Mouse (Mus musculus) liver, embryonic 12.5 days (tissue): ENCODE measurements around the gene Tgfbi. TPM values are rescaled to one million over a fixed set of nuclear protein-coding genes. Genes with fewer than 3 reads are reported as not detected.
A peak's percentile ranks its signal among the peaks of the same experiment; 100 is the strongest.

Experiments used
- ATAC-seq: fragments of 200-750 bp; cut with Nextera tagmentation; 2 replicates; pipeline ENCODE4 v1.8.0; 2017; ENCODE audit warnings: moderate number of reproducible peaks, mild to moderate bottlenecking, moderate library complexity
- H3K27ac ChIP-seq: fragments of 300-500 bp; sonication (generic); 2 replicates; pipeline ENCODE4 v1.5.1; 2016; ENCODE audit warnings: mild to moderate bottlenecking
- H3K27me3 ChIP-seq: fragments of 300-500 bp; sonication (generic); replicated peaks from 2 replicates; pipeline ENCODE4 v1.6.1; 2016; ENCODE audit warnings: mild to moderate bottlenecking, moderate library complexity
- H3K36me3 ChIP-seq: fragments of 300-500 bp; sonication (generic); 2 replicates; pipeline ENCODE4 v1.6.1; 2016; ENCODE audit warnings: mild to moderate bottlenecking, moderate library complexity
- H3K4me1 ChIP-seq: fragments of 300-500 bp; sonication (generic); 2 replicates; pipeline ENCODE4 v1.6.1; 2016
- H3K4me2 ChIP-seq: fragments of 300-500 bp; sonication (generic); 2 replicates; pipeline ENCODE4 v1.6.1; 2016; ENCODE audit warnings: mild to moderate bottlenecking, moderate library complexity
- H3K4me3 ChIP-seq: fragments of 300-500 bp; sonication (generic); 2 replicates; pipeline ENCODE4 v1.5.1; 2016; ENCODE audit warnings: mild to moderate bottlenecking, moderate library complexity
- H3K9ac ChIP-seq: fragments of 300-500 bp; sonication (generic); 2 replicates; pipeline ENCODE4 v1.6.1; 2016; ENCODE audit warnings: mild to moderate bottlenecking, moderate library complexity
- H3K9me3 ChIP-seq: fragments of 300-500 bp; sonication (generic); replicated peaks from 2 replicates; pipeline ENCODE4 v1.6.1; 2016; ENCODE audit warnings: mild to moderate bottlenecking, moderate library complexity
- WGBS: fragments of 180-500 bp; shearing (Covaris S2); methylation state at CpG from one replicate; pipeline ENCODE4 v1.1.7; 2016; ENCODE audit not compliant: insufficient replicate concordance; 5-methylcytosine and 5-hydroxymethylcytosine counted together
- polyA plus RNA-seq: library from polyadenylated mRNA; unstranded; fragments of >200 nt; fragmentation: Nextera tagmentation; extraction: Ambion mirVana; gene quantifications from 2 replicates; pipeline ENCODE4 v1.2.1, GENCODE M21; 2016

Gene Tgfbi
- polyA plus RNA-seq = 13.4 and 14.0 TPM in 2 replicates

DNA sequence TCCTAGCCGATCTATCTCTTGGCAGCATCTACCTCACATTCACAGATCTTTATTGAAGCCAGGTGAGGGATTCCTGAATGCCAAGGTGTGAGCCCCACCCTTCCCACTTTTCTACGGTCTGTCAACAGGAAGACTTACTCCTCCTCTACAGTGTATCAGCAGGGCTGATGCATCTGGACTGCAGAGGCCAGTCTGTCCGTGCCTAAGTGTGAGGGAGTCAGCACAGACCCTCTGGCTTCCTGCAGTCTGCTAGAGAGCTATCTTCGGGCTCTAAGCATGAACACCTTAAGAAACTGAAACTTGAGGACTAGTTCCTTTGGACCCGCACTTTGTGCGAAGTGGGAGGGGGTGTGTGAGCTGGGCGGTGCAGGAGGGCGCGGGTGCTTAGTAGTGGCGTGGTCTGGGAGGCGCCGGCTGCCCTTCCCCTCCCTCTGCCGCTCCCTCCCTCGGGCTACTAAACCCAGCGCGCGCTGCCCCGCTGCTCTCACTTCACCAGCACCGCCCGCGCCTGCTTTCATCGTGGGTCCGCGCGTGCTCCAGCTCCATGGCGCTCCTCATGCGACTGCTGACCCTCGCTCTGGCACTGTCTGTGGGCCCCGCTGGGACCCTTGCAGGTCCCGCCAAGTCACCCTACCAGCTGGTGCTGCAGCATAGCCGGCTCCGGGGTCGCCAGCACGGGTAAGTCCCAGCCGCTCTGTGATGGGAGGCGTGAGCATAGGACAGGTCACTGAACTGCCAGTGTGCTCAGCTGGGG, at the start of gene Tgfbi:
Tgfbi (plus strand) TSS at position 421 of the 754 bp plus-strand sequence.
- Histone ChIP-seq H3K36me3 (no peaks in the 10 kb centered on the region), H3K9me3 (no peaks in the 10 kb centered on the region), H3K27me3 (peaks cover 55% of the 10 kb centered on the region), H3K4me2 (peak within 1 kb of the TSS; percentile 69), H3K4me3 (peak within 1 kb of the TSS; percentile 51), H3K9ac (0 out of 2 replicates have a peak within 1 kb of the TSS, but pooled peaks have one; percentile 22), H3K27ac (no peak within 1 kb of the TSS), H3K4me1 (peaks cover 42% of the 10 kb centered on the region)
- WGBS = 3% methylated on average over 33 of the region's 36 CpGs
- 0 out of 2 replicates have a peak, but pooled peaks have one; percentile 48 for ATAC-seq

DNA sequence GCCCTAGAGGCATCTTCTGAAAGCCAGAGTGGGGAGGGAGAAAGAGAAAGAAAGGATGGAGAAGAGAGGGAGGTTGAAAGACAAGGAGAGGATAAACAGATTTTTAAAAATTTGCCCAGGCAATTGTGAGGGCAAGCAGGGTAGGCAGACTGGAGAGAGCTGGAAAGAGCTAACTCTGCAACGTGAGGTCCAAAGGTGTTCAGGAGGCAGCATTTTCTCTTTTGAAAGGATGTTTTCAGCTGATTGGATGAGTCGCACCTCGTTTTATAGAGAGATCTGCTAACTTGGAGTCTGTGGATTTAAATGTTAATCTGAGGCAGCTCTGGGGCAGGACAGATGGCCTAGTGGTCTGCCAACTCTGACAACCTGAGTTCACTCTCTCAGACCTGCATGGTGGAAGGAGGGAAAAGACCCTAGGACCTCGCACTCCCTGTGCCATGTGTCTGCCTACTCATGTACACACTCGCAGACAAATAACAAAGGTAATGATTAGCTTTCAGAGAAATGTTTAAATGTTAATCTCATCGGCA, 49.4 kb upstream of the Tgfbi start:
- no peak overlapping the region for H3K9ac ChIP-seq
- no peaks in the 10 kb centered on the region for H3K36me3 ChIP-seq
- H3K27ac ChIP-seq = no peak overlapping the region
- no peaks in the 10 kb centered on the region for H3K4me1 ChIP-seq
- H3K9me3 ChIP-seq = no peaks in the 10 kb centered on the region
- H3K4me2 ChIP-seq = no peak overlapping the region
- no peaks in the 10 kb centered on the region for H3K27me3 ChIP-seq
- ATAC-seq = no peak
- WGBS = 66% methylated on average over 6 of the region's 6 CpGs
- no peak overlapping the region for H3K4me3 ChIP-seq

GRCm38 (mm10) chr13:56561129-56561528, 48.2 kb upstream of the Tgfbi start:
- 0 out of 2 replicates have a peak, but pooled peaks have one; percentile 40 for ATAC-seq

DNA sequence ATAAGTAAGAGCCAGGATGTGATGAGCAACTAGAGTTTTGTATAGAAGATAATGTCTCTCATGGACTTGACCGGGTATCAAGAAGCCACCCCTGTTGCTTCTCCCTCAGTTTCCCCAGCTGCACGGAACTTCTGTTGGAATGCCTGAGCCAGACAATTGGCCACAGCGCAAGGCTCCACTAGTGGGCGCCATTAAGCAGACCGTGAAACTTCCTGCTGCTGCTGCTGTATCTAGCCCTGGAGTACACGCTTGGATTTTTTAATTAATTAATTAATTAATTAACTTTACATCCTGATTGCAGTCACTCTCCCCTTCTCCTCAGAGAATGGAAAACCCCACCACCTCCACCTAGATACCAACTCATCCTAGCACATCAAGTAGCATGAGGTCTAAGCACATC, 46.2 kb upstream of the Tgfbi start:
- H3K4me2 ChIP-seq = no peak overlapping the region
- H3K9me3 ChIP-seq = no peaks in the 10 kb centered on the region
- ATAC-seq = no peak
- no peak overlapping the region for H3K27ac ChIP-seq
- no peaks in the 10 kb centered on the region for H3K36me3 ChIP-seq
- no peak overlapping the region for H3K4me3 ChIP-seq
- no peak overlapping the region for H3K9ac ChIP-seq
- no peaks in the 10 kb centered on the region for H3K4me1 ChIP-seq
- 31% methylated on average over 6 of the region's 6 CpGs for WGBS
- H3K27me3 ChIP-seq = no peaks in the 10 kb centered on the region

More at GRCm38 (mm10) chr13:56561129-56561528, 48.2 kb upstream of the Tgfbi start:
- Histone ChIP-seq H3K9me3 (no peaks in the 10 kb centered on the region), H3K4me1 (no peaks in the 10 kb centered on the region), H3K36me3 (no peaks in the 10 kb centered on the region), H3K27me3 (no peaks in the 10 kb centered on the region), H3K27ac (no peak overlapping the region), H3K9ac (no peak overlapping the region), H3K4me2 (no peak overlapping the region), H3K4me3 (no peak overlapping the region)
- 60% methylated on average over 8 of the region's 8 CpGs for WGBS

- no peaks in the 10 kb centered on the region for H3K9me3 ChIP-seq
- ATAC-seq = no peak
- 74% methylated on average over 10 of the region's 10 CpGs for WGBS
- no peaks in the 10 kb centered on the region for H3K36me3 ChIP-seq
- no peaks in the 10 kb centered on the region for H3K27me3 ChIP-seq
- H3K4me2 ChIP-seq = no peak overlapping the region
- no peak overlapping the region for H3K4me3 ChIP-seq
- no peak overlapping the region for H3K9ac ChIP-seq
- no peak overlapping the region for H3K27ac ChIP-seq
- H3K4me1 ChIP-seq = no peaks in the 10 kb centered on the region
Measured at GRCm38 (mm10) chr13:56566336-56566735, 43.0 kb upstream of the Tgfbi start.

- Histone ChIP-seq H3K9me3 (no peaks in the 10 kb centered on the region), H3K27ac (no peak overlapping the region), H3K36me3 (no peaks in the 10 kb centered on the region), H3K4me1 (no peaks in the 10 kb centered on the region), H3K4me3 (no peak overlapping the region), H3K9ac (no peak overlapping the region), H3K27me3 (no peaks in the 10 kb centered on the region; the same call in 1 of the 2 replicates), H3K4me2 (no peak overlapping the region)
- no peak for ATAC-seq
- WGBS = 75% methylated on average over 8 of the region's 8 CpGs
Measured at GRCm38 (mm10) chr13:56571645-56572044, 37.7 kb upstream of the Tgfbi start.

DNA sequence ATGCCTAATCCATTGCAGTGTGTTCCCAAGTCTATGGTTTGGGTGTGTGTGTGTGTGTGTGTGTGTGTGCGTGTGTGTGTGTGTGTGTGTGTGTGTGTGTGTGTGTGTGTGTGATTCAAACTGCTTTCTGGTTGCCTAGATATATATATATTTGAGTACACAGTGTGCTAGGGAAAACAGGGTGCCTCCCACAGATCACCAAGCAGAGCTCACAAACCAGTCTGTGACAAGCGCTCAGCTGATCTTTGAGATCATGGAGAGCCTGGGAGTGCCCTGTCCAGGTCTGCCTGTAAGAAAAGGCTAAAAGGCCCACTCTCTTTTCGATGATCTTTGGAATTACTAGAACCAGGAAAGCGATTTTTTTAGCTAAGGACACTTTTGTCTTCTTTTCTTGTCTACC, 34.2 kb upstream of the Tgfbi start:
- Histone ChIP-seq H3K36me3 (no peaks in the 10 kb centered on the region), H3K27me3 (no peaks in the 10 kb centered on the region; the same call in 1 of the 2 replicates), H3K4me3 (no peak overlapping the region), H3K9ac (no peak overlapping the region), H3K27ac (no peak overlapping the region), H3K9me3 (no peaks in the 10 kb centered on the region), H3K4me1 (no peaks in the 10 kb centered on the region), H3K4me2 (no peak overlapping the region)
- no peak for ATAC-seq
- WGBS = 58% methylated on average over 4 of the region's 4 CpGs

- no peak overlapping the region for H3K4me2 ChIP-seq
- no peaks in the 10 kb centered on the region for H3K36me3 ChIP-seq
- ATAC-seq = no peak
- no peak overlapping the region for H3K27ac ChIP-seq
- no peaks in the 10 kb centered on the region for H3K9me3 ChIP-seq
- no peaks in the 10 kb centered on the region; the same call in 1 of the 2 replicates for H3K27me3 ChIP-seq
- no peaks in the 10 kb centered on the region for H3K4me1 ChIP-seq
- no peak overlapping the region for H3K4me3 ChIP-seq
- H3K9ac ChIP-seq = no peak overlapping the region
- WGBS = 46% methylated on average over 12 of the region's 12 CpGs
Measured at GRCm38 (mm10) chr13:56575701-56576321, 33.5 kb upstream of the Tgfbi start.

DNA sequence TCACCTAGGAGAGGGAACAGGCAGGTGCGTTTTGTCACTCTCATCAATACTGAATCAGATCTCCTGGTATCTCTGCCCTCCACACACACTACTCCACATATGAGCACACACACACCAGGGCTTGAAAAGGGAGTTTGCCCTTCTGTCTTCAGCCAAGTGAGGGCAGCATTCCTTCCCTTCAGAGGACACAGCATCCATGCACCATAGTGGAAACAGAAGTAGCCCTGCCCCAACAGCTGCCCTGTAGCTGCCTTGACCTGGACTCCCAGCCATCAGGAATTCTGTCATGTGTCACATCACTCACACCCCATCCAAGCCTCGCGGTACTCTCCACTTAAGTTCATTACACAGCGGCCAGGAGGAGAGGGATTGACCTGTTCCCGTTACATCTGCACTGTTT, 31.2 kb upstream of the Tgfbi start:
- no peak for ATAC-seq
- Histone ChIP-seq H3K4me3 (no peak overlapping the region), H3K4me2 (no peak overlapping the region), H3K27ac (no peak overlapping the region), H3K9me3 (no peaks in the 10 kb centered on the region), H3K27me3 (no peaks in the 10 kb centered on the region; the same call in 1 of the 2 replicates), H3K36me3 (no peaks in the 10 kb centered on the region), H3K4me1 (peaks cover 11% of the 10 kb centered on the region), H3K9ac (no peak overlapping the region)
- 57% methylated on average over 5 of the region's 5 CpGs for WGBS

DNA sequence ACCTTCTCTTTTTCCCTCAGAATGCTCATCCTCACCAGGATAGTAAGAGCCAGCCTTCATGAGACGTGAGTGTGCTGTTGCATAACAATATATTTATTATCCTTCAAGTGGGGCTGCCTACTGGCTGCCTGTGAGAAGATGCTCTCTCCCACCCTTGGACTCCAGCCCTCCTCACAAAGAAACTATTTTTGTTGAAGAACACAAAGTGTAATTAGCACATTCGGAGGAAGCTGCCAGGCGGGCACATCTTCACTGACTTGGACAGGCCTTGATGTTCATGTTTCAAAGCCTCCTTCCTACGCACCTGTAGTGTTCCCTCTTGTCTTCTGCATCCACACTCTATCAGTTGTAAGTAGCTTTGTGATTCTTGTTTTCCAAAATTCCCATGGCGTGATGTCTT, 28.9 kb upstream of the Tgfbi start:
- no peak overlapping the region for H3K9ac ChIP-seq
- H3K4me3 ChIP-seq = no peak overlapping the region
- H3K4me2 ChIP-seq = no peak overlapping the region
- 68% methylated on average over 5 of the region's 5 CpGs for WGBS
- ATAC-seq = no peak
- H3K36me3 ChIP-seq = no peaks in the 10 kb centered on the region
- H3K4me1 ChIP-seq = peaks cover 11% of the 10 kb centered on the region
- no peaks in the 10 kb centered on the region for H3K9me3 ChIP-seq
- no peak overlapping the region for H3K27ac ChIP-seq
- no peaks in the 10 kb centered on the region for H3K27me3 ChIP-seq

- Histone ChIP-seq H3K4me3 (no peak overlapping the region), H3K4me2 (no peak overlapping the region), H3K4me1 (peaks cover 11% of the 10 kb centered on the region), H3K9ac (no peak overlapping the region), H3K27ac (peak overlapping the region; percentile 61; the same call in 1 of the 2 replicates), H3K36me3 (no peaks in the 10 kb centered on the region), H3K27me3 (no peaks in the 10 kb centered on the region), H3K9me3 (no peaks in the 10 kb centered on the region)
- no peak for ATAC-seq
- WGBS = 45% methylated on average over 3 of the region's 3 CpGs
Measured at GRCm38 (mm10) chr13:56581512-56581911, 27.8 kb upstream of the Tgfbi start.

GRCm38 (mm10) chr13:56581961-56582434, 27.3 kb upstream of the Tgfbi start:
- Histone ChIP-seq H3K27ac (0 out of 2 replicates have a peak overlapping the region, but pooled peaks have one; percentile 30), H3K4me3 (no peak overlapping the region)
- peak; percentile 52 for ATAC-seq

More at GRCm38 (mm10) chr13:56581961-56582434, 27.3 kb upstream of the Tgfbi start:
- H3K9ac ChIP-seq = no peak overlapping the region
- peak overlapping the region; percentile 25; the same call in 1 of the 2 replicates for H3K4me2 ChIP-seq
- no peaks in the 10 kb centered on the region for H3K36me3 ChIP-seq
- H3K27me3 ChIP-seq = no peaks in the 10 kb centered on the region
- peaks cover 11% of the 10 kb centered on the region for H3K4me1 ChIP-seq
- H3K9me3 ChIP-seq = no peaks in the 10 kb centered on the region
- 10% methylated on average over 6 of the region's 6 CpGs for WGBS
